Mouse (Mus musculus) erythroblast, adult 5-6 weeks (primary cell): ENCODE measurements around the gene Ntm. TPM values are rescaled to one million over a fixed set of nuclear protein-coding genes. Genes with fewer than 3 reads are reported as not detected.

Experiments used
- ATAC-seq: replicated peaks from 2 replicates; pipeline ENCODE4 v1.8.0; 2016; ENCODE audit warnings: moderate number of reproducible peaks, mild to moderate bottlenecking, moderate TSS enrichment, inconsistent platforms; ENCODE audit not compliant: poor library complexity, low FRiP score, severe bottlenecking
- total RNA-seq, 2 experiments: library from RNA; stranded (forward) in 1 of 2; stranded (reverse) in 1 of 2; fragments of 150-400 nt in 1 of 2; fragments of 200-764, 138-1000 nt in 1 of 2; gene quantifications; 2 replicates each; pipeline versions ENCODE4 v1.2.3 to v1.2.4; 2015 to 2017; ENCODE audit warnings: low replicate concordance in 2 of 2

The Ntm gene
- total RNA-seq, 2 experiments from 2014 or later: not detected

GRCm38 (mm10) chr9:29222915-29223545, 739.9 kb downstream of the Ntm start:
- ATAC-seq: no peak

- no peak for ATAC-seq
Measured at GRCm38 (mm10) chr9:29220941-29221615, 741.9 kb downstream of the Ntm start.

GRCm38 (mm10) chr9:29220493-29220892, 742.4 kb downstream of the Ntm start:
- no peak for ATAC-seq

- no peak for ATAC-seq
Measured at GRCm38 (mm10) chr9:29217951-29218350, 745.0 kb downstream of the Ntm start.

GRCm38 (mm10) chr9:29216528-29216927, 746.4 kb downstream of the Ntm start:
- ATAC-seq: no peak

- ATAC-seq: no peak
Measured at GRCm38 (mm10) chr9:29215796-29216195, 747.1 kb downstream of the Ntm start.

GRCm38 (mm10) chr9:29215241-29215640, 747.7 kb downstream of the Ntm start:
- no peak for ATAC-seq

GRCm38 (mm10) chr9:29209243-29209642, 753.7 kb downstream of the Ntm start:
- ATAC-seq: no peak

GRCm38 (mm10) chr9:29208142-29208541, 754.8 kb downstream of the Ntm start:
- ATAC-seq: no peak

- no peak for ATAC-seq
Measured at GRCm38 (mm10) chr9:29205680-29206079, 757.3 kb downstream of the Ntm start.

GRCm38 (mm10) chr9:29202196-29202595, 760.7 kb downstream of the Ntm start:
- no peak for ATAC-seq

GRCm38 (mm10) chr9:29201163-29202053, 761.5 kb downstream of the Ntm start:
- no peak for ATAC-seq

GRCm38 (mm10) chr9:29197046-29197445, 765.9 kb downstream of the Ntm start:
- ATAC-seq: no peak

- ATAC-seq: no peak
Measured at GRCm38 (mm10) chr9:29194265-29194664, 768.7 kb downstream of the Ntm start.

GRCm38 (mm10) chr9:29183011-29183410, 779.9 kb downstream of the Ntm start:
- ATAC-seq: no peak

GRCm38 (mm10) chr9:29181661-29182060, 781.3 kb downstream of the Ntm start:
- ATAC-seq: no peak

- ATAC-seq: no peak
Measured at GRCm38 (mm10) chr9:29165731-29166130, 797.2 kb downstream of the Ntm start.

GRCm38 (mm10) chr9:29161059-29161642, 801.8 kb downstream of the Ntm start:
- no peak for ATAC-seq

- no peak for ATAC-seq
Measured at GRCm38 (mm10) chr9:29145901-29146300, 817.0 kb downstream of the Ntm start.

GRCm38 (mm10) chr9:29136039-29136438, 826.9 kb downstream of the Ntm start:
- ATAC-seq: no peak
